Mouse (Mus musculus) kidney, adult 18-20 months (tissue): ENCODE data around the gene Lcmt1.
A peak's percentile ranks its signal among the peaks of the same experiment; 100 is the strongest.

Experiments used
- DNase-seq: peaks from one replicate; pipeline ENCODE4 v3.0.0; 2021

Lcmt1 gene

GRCm38 (mm10) chr7:123361229-123361980, 8.2 kb upstream of the Lcmt1 start:
- no peak for DNase-seq

GRCm38 (mm10) chr7:123362806-123363205, 6.8 kb upstream of the Lcmt1 start:
- DNase-seq = no peak

GRCm38 (mm10) chr7:123363971-123364370, 5.6 kb upstream of the Lcmt1 start:
- no peak for DNase-seq

GRCm38 (mm10) chr7:123365876-123366741, 3.5 kb upstream of the Lcmt1 start:
- peak; percentile 27 for DNase-seq

GRCm38 (mm10) chr7:123366806-123367205, 2.8 kb upstream of the Lcmt1 start:
- DNase-seq = no peak

- DNase-seq = no peak
Measured at GRCm38 (mm10) chr7:123367218-123368150, 2.1 kb upstream of the Lcmt1 start.

GRCm38 (mm10) chr7:123368187-123368586, 1.4 kb upstream of the Lcmt1 start:
- DNase-seq = no peak

- peak; percentile 58 for DNase-seq
Measured at GRCm38 (mm10) chr7:123368778-123369746, 522 bp upstream of the Lcmt1 start.

- DNase-seq = no peak
Measured at GRCm38 (mm10) chr7:123370700-123371099, 1.1 kb downstream of the Lcmt1 start.

- DNase-seq = no peak
Measured at GRCm38 (mm10) chr7:123371501-123371900, 1.9 kb downstream of the Lcmt1 start.

- DNase-seq = peak; percentile 91
Measured at GRCm38 (mm10) chr7:123377443-123378400, 8.1 kb downstream of the Lcmt1 start.

GRCm38 (mm10) chr7:123385693-123386407, 16.3 kb downstream of the Lcmt1 start:
- DNase-seq = peak; percentile 47

- DNase-seq = no peak
Measured at GRCm38 (mm10) chr7:123389686-123390280, 20.2 kb downstream of the Lcmt1 start.

- DNase-seq = no peak
Measured at GRCm38 (mm10) chr7:123394271-123394670, 24.7 kb downstream of the Lcmt1 start.

GRCm38 (mm10) chr7:123396900-123397299, 27.3 kb downstream of the Lcmt1 start:
- no peak for DNase-seq

- DNase-seq = no peak
Measured at GRCm38 (mm10) chr7:123397369-123397768, 27.8 kb downstream of the Lcmt1 start.

GRCm38 (mm10) chr7:123397931-123398330, 28.3 kb downstream of the Lcmt1 start:
- DNase-seq = no peak

GRCm38 (mm10) chr7:123398828-123399227, 29.2 kb downstream of the Lcmt1 start:
- DNase-seq = peak; percentile 37

GRCm38 (mm10) chr7:123399286-123399685, 29.7 kb downstream of the Lcmt1 start:
- no peak for DNase-seq
